Mouse (Mus musculus): Measurements from ENCODE around the gene Scn5a. TPM values are rescaled to one million over a fixed set of nuclear protein-coding genes. Genes with fewer than 3 reads are reported as not detected.
A peak's percentile ranks its signal among the peaks of the same experiment; 100 is the strongest.

The Scn5a gene
- total RNA-seq, 1 experiment from 2014 or later, result 0.22 TPM

DNA sequence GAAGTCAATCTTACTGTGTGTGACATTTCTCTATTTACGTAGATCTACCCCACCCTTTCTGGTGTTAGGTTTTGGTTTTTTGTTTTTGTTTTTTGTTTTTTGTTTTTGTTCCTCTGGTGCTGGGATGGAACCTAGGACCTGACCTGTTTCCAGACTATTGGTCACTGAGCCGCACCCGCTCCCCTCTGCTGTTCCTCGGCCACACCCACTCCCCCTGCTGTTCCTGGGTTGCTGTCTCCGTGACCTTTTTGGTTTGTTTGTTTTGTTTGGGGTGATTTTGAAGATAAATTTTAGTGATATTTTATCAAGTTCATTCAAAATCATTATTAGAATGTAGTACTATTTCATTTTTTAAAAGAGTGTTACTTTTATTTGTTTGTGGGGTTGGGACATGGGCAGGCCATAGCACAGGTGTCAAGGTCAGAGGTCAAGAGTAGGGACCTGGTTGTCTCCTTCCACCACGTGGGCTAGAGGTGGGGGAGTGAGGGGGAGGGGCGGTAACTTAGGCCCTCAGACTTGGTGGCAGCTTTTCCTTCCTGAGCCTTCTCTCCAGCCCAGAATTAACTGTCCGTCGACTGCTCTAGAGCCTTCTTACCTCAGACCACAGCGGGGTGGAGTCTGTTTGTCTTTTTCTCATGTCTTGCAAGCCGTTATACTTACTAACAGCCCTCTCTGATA is 73.7 kb downstream of the Scn5a start:
- DNase-seq, result no peak

DNA sequence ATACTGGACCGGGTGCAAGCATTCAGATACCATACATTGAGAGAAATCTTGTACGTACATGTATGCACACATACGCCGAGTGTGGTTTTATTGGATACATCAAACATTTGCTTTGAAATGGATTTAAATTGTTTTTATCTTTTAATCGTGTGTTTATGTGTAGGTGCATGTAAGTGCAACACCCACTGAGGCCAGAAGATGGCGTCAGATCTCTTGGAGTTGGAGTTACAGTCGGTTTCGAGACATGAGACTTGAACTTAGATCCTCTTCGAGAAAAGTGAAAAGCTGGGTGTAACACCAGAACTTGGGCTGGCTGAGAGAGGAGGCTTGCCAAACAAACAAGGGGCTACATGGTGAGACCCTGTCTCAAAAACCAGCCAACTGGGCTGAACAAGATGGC is 75.2 kb downstream of the Scn5a start:
- DNase-seq, result no peak

- DNase-seq, result no peak
Measured at GRCm38 (mm10) chr9:119498885-119499284, 79.9 kb downstream of the Scn5a start.

GRCm38 (mm10) chr9:119498247-119498607 is 80.6 kb downstream of the Scn5a start:
- DNase-seq, result no peak

DNA sequence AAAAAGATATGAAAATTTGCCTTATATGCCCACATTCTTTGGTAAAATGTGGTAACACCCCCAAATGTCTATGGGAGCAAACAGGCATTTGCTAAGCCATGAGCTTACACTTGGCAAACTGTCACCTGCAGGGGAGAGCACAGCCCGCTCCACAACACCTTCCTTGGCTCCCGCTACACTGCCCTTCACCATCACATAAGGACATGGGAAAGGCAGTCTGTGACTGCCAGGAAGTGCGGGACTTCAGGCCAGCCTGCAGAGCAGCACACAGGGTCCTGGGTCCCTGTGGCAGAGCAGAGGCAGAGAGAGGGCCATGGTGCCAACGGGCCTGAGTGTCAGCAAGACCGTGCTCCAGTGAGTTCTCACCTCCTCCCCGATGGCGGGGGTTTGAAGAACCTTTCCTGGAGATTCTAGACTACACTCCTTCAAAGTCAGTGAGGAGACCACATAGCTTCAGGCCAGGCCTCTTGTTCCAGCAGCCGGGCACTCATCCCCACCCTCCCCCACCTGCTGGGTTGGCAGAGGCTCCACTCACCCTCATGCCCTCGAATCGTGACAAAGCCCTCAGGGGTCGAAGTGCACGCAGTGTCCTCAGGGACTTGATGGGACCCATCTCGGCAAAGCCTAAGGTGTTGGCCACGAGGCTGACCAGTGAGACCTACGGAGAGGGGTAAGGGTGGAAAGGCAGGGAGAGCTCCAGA is 81.1 kb downstream of the Scn5a start:
- no peak for DNase-seq

DNA sequence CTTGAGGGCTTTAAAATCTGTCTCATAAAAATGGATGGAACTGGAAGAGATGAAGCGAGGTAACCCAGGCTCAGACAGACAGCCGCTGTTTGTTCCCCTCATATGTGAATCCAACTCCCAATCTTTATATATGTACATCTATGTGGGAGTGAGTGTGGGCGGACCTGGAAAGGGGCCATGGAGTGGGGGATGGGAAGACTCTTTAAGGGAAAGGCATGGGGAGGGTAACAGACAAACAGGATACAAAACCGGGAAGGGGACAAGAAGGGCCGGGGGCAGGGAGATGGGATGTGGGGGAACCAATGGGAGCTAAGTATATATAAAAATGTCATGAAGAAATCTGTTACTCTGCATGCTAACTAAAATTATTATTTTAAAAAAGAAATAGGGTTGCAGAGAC is 81.9 kb downstream of the Scn5a start:
- no peak for DNase-seq

DNA sequence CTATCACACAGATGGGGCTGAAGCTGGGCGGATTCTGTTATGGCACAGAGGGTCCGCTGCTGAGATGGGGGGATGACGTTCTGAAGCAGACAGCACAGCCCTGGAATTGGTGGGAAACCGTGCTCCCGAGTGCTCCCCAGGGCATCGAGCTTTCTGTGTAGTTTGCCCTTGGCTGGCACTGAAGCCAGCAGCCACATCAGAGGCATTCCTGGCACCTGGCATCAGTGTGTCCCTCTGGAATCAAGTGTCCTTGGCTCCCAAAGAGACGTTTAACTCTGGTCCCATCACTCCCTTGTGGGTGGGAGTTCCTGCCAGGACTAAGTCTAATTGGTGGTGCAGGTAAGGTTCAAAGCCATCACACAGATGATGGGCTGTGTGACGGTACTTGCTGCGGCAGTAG is 82.5 kb downstream of the Scn5a start:
- peak; percentile 49 for DNase-seq

GRCm38 (mm10) chr9:119484868-119485267 is 93.9 kb downstream of the Scn5a start:
- DNase-seq, result no peak

- no peak for DNase-seq
Measured at GRCm38 (mm10) chr9:119484420-119484819, 94.4 kb downstream of the Scn5a start.

DNA sequence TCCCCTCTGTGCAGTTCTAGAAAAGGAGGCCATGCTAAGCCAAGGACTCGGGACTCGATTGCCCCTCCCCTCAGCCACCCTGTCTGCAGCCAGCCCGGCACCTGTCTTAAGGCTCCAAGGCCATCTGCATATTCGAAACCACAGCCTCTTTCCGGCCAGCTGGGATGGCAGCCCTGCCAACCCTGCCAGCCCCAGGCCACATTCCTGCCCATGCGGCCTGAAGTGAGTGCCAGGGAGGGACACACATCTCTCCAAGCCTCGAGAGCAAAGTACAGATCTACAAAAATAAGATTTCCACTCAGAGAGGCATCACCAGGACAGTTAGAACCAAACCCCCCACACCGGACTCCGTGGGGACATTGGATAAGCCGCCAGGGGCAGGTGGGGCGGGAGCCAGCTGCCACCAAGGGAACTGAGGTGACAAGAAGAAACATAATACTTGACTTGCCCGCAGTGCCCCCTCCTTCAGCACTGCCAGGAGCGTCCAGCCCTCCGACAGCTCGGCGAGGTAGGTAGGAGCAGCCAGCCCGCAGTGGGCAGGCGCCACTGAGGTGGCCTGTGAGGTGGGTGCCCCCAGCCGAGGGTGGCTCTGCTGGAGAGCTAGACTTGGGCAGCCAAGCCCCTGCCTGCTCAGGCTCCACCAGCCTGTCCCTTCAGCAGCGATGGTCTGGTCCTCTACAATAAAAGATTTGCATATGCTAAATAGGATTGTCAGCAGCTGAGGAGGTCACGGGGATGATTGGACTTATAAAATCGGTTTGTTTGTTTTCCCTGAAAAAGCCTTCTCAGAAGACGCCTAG is 95.1 kb downstream of the Scn5a start:
- peak; percentile 56 for DNase-seq

DNA sequence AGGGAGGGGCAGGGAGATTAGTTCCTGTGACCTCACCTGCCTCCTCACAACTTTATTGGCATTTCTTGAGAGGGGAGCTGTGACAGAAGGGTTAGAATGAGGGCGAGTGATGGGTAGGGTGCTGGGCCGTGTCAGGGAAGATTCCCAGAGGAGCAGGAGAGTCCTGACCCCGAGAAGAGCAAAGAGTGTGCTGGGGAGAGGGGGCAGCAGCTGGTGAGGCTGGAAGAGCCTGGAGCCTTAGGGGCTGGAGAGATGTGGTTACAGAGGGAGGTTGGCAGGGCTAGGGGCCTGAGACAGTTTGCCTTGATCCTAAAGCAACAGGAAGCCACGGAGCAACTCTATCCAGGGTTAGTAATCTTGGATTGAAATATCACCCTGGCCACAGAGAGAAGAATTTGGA is 97.2 kb downstream of the Scn5a start:
- DNase-seq, result no peak

- DNase-seq, result peak; percentile 84
Measured at GRCm38 (mm10) chr9:119479297-119479696, 99.5 kb downstream of the Scn5a start.

GRCm38 (mm10) chr9:119478345-119478744 is 100.5 kb downstream of the Scn5a start:
- DNase-seq, result no peak

DNA sequence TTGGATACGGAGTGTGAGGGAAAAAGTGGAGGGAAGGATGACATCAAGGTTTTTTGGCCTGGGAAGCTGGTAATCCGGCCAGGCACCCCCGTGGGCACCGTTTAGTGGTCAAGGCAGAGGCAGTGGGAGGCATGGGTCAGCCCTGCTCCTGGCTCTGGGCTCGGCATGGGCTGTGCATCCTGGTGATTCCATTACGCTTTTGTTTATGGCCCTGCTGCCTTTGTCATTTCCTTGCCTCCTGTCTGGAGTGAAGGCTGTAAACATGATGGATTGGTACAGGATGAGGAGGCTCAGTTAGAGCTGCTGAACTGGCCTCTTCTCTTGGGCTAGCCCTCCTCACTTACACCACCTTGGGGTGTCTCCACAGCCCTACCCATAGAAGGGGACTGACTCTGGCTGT is 101.1 kb downstream of the Scn5a start:
- DNase-seq, result peak; percentile 34

GRCm38 (mm10) chr9:119474717-119475611 is 103.9 kb downstream of the Scn5a start:
- no peak for DNase-seq

DNA sequence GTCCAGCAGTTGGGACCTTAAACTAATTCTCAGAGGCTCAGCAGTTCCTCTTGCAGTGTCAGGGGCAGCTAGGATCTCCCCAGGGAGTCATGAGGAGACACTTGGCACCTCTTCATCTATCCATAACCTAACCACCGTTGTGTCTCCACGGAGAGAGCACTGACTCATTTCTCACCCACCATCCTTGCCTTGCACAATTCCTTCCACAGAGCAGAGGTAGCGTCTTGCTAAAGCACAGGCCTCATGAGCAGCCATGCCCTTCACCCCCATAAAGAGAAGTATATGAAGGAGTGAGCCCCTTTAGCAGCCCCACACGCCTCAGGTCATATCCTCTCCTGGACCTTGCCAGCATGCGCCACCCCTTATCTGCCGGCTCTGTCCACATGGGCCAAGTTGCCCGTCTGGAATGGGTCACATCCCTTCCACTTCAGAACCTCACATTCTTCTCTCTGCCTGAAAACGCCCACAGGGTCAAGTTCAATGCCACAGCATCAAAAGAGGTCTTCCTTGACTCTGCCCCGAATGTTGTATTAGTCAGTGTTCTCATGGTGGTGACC is 105.1 kb downstream of the Scn5a start:
- DNase-seq, result no peak

DNA sequence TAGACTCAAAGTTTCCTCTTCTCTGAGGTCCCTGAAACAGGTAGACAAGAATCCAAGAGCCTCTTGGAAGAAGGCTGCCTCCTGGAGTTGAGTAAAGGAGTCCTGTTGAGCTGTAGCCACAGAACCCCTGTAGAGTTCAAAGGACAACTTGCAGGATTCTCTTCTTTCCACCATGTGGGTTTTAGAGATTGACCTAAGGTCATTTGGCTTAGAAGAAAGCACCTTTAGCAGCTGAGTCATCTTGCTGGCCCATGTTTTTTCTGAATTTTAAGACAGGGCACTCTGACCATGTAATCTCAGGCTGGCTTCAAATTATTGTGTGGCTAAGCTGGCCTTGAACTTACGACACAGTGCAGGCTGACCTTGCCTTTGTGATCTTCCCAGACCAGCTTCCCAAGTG is 105.8 kb downstream of the Scn5a start:
- DNase-seq, result no peak

DNA sequence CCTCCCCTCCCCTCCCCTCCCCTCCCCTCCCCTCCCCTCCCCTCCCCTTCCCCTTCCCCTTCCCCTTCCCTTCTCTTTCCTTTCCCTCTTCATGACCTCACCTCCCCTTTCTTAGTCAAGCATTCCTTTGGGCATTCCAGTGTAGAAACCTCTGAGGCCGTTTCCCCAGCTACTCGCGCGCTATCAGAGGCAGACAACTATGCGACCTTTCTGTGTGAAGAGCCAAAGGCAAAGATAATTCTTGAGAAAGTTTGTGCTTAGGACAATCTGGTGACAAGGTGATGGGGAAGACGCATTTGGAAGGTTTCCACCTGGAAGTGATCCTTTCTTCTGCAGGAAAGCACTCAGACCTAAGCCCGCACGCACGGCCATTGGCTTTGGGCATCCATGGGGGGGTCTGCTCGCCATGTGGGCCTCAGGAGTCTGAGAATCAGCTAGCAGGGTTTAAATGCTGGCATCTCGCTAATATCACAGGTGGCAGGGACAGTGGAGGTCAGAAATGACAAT is 106.4 kb downstream of the Scn5a start:
- no peak for DNase-seq

DNA sequence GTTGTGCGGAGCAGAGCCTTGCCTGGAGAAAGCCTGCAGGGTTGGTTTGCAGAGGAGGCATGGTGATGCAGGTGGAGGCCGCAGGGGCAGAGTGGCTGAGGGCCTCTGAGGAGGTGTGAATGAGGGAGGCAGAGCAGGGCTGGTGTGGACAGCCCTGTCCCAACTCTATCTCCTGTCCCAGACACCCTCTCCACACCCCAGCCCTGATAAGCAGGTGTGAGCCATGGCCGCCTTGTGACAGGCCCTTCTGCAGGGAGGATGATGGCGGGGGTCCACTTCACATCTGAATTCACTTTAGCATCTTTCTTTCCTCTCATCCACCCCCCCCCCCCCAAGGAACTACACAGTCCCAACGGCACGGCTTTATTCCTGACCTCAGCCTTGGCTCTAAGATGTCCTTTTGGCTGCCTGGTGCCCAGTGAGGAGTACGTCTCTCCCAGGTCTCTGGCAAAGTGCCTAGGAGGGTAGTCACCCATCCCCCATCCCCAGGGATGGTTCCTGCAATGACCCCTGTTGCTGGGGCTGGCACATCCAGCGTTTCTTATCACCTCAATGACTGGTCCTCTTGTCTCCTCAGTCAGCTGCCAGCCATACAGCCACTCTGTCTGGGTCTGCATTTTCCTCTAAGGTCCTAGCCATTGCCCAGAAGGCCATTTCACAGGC is 109.0 kb downstream of the Scn5a start:
- DNase-seq, result no peak

DNA sequence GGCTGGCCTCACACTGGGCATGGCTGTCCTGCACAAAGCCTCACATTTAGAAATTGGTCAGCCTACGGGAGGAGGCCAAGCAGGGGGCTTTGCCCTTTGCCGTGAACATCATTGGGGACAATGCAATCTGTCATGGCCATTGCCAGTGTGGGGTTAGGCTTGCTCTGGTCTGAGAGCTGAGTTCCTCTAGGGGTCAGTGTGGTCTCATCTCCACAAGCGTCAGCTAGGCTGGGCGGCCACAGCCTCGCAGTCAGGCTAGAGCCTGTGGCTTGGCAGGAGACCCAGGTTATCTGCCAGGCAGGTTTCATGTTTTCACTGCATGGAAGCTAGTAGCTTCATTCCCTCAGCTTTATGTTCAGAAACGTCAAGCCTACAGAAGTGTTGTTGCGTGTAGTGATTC is 113.2 kb downstream of the Scn5a start:
- DNase-seq, result peak; percentile 61

DNA sequence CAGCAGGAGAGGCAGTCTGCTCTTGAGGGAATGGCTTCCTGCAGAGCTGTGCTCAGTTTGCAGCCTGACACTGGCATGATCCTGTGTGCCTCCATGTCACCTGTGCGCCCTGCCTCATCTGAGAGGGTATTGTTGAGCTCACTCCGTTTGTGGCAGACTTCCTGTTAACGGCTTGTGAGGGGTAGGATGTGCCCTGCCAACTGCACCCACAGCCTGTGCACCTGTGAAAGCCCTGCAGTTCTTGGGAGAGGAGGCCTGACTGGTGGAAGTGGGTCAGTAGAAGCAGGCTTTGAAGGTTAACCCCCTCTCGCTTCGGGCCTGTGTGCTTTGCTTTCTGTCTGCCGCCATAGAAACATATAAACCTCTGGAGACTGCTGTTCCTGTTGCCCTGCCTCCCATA is 113.8 kb downstream of the Scn5a start:
- DNase-seq, result no peak
